Mouse (Mus musculus): ENCODE results near the gene Fnip2.
"Not testable (repeated sequence)": the region's sequence is repeated elsewhere in the genome, so short reads cannot be mapped to it uniquely, and the experiment has no call there.

Gene Fnip2

GRCm38 (mm10) chr3:79474911-79475310 is 92.7 kb downstream of the Fnip2 start:
- no peak for DNase-seq (ENCODE audit: low spot score)

- DNase-seq (ENCODE audit: low spot score), result peak; percentile 31
Observed at GRCm38 (mm10) chr3:79472362-79472761, 95.2 kb downstream of the Fnip2 start.

- DNase-seq (ENCODE audit: low spot score), result no peak
Observed at GRCm38 (mm10) chr3:79469440-79469839, 98.2 kb downstream of the Fnip2 start.

- DNase-seq (ENCODE audit: low spot score), result no peak
Observed at GRCm38 (mm10) chr3:79458651-79459275, 108.8 kb downstream of the Fnip2 start.

GRCm38 (mm10) chr3:79455761-79456160 is 111.8 kb downstream of the Fnip2 start:
- DNase-seq (ENCODE audit: low spot score), result no peak

- no peak for DNase-seq (ENCODE audit: low spot score)
Observed at GRCm38 (mm10) chr3:79452696-79453263, 114.8 kb downstream of the Fnip2 start.

- DNase-seq (ENCODE audit: low spot score), result no peak
Observed at GRCm38 (mm10) chr3:79449361-79449760, 118.2 kb downstream of the Fnip2 start.

- DNase-seq (ENCODE audit: low spot score), result no peak
Observed at GRCm38 (mm10) chr3:79448421-79448820, 119.2 kb downstream of the Fnip2 start.

GRCm38 (mm10) chr3:79446648-79447047 is 120.9 kb downstream of the Fnip2 start:
- DNase-seq (ENCODE audit: low spot score), result not testable (repeated sequence)

- DNase-seq (ENCODE audit: low spot score), result no peak
Observed at GRCm38 (mm10) chr3:79446124-79446523, 121.5 kb downstream of the Fnip2 start.

GRCm38 (mm10) chr3:79445041-79445440 is 122.6 kb downstream of the Fnip2 start:
- no peak for DNase-seq (ENCODE audit: low spot score)

- no peak for DNase-seq (ENCODE audit: low spot score)
Observed at GRCm38 (mm10) chr3:79443850-79444249, 123.7 kb downstream of the Fnip2 start.

DNA sequence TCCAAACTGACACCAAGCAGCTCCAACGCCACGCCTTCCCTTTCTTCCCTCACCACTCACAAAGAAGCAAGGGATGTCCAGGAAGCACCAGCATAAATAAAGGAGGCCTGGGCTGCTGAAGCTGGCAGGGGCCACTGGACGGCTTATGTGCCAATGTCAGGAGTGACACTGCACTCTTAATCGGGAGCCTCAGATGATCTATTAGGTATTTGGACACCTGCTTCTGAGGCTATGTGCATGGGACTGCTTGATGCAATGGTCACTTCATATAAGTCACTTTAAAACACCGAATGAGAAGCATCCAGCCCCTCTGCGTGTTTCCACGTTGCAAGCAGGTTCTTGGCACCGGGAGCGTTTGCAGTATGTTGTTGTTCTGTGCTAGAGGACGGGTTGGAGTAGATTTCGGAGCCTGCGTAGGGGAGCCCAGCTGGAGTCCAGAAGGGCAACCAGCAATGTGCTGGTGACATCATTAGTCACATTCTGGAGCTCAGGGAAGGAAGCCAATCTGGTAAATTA is 126.6 kb downstream of the Fnip2 start:
- no peak for DNase-seq (ENCODE audit: low spot score)

- no peak for DNase-seq (ENCODE audit: low spot score)
Observed at GRCm38 (mm10) chr3:79438276-79438675, 129.3 kb downstream of the Fnip2 start.

DNA sequence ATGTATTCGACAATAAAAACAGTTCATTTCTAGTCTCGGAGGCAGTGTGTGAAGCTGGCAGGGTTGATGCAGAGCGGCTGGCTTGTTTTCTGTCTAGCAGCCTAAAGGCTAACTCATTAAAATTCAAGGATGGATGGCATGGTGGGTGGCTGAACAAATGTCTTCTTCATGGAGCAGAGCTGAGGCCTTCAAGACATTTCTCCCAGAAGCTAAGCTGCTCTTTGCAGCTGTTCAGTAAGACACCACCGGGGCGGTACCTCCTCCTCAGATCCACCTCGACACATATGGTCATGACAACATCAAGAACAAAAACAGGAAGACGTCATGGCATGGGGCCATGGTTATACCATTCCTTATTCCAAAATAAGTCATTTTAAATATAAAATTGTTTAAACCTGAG is 131.4 kb downstream of the Fnip2 start:
- DNase-seq (ENCODE audit: low spot score), result no peak

DNA sequence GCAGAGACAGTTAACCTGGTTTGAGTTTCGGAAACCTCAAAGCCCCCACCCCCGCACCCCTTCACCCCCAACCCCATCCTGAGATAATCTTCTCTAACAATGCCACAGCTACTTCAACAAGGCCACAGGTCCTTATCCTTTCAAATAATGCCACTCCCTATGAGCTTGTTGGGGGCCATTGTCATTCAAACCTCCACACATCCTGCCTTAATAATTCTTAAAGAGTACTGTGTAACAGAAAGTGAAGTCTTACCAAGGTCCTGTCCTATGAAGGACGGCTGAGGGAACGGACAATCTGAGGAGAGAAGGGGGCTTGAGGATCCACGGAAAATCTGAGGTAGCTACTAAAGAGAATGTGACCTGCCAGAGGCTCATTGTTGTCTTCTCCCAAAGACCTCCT is 132.6 kb downstream of the Fnip2 start:
- DNase-seq (ENCODE audit: low spot score), result no peak

GRCm38 (mm10) chr3:79434436-79434835 is 133.2 kb downstream of the Fnip2 start:
- no peak for DNase-seq (ENCODE audit: low spot score)

DNA sequence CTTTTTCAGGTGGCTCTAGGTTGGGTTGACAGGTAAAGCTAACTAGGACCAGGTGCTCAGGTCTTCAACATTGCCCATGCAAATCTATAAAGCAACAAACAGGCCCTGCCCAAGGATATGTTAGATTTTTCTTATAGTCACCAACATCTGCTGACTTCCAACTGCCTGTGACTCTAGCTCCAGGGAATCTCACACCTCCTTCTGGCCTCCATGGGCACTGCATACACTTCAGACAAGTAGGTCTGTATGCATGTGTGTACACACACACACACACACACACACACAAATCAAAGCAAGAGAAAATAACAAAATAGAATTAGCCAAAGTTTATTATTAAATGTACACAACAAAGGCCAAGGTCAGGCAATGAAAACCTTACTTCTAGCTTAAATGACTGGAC is 134.0 kb downstream of the Fnip2 start:
- DNase-seq (ENCODE audit: low spot score), result no peak

DNA sequence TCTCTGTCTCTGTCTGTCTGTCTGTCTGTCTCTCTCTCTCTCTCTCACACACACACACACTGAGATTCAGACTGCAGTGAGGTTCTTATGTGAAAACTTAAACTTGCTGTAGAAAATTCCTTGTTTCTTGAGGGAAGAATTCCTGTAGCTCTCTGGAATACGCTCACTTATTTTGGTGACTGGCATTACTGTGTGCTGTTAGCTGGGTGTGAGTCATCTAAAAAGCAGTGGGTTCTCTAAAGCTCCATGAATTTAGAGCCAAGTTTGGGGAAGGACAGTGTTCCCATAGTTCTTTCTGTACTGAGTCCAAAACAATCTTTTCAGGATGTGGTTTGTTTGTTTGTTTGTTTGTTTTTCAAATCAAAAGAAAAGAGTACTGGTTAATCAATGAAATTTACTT is 142.2 kb downstream of the Fnip2 start:
- DNase-seq (ENCODE audit: low spot score), result no peak

DNA sequence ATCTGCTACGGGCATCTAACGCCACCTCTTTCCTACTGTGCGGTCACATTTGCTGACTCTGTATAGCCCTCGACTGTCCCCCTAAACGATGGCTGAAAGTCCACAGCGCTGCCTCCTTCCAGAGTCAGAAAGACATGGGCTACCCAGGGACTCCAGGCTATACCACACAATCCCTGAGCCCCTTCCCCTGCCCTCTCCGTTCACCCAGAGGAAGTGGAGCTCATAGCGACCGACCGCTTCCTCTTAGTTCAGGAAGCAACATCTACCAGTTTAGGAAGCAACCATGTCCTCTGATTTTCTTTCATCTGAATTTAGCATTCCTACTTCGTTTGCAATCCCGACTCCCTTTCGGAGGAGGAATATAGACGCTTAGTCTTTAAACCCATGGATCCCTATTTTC is 148.7 kb downstream of the Fnip2 start:
- DNase-seq (ENCODE audit: low spot score), result no peak

DNA sequence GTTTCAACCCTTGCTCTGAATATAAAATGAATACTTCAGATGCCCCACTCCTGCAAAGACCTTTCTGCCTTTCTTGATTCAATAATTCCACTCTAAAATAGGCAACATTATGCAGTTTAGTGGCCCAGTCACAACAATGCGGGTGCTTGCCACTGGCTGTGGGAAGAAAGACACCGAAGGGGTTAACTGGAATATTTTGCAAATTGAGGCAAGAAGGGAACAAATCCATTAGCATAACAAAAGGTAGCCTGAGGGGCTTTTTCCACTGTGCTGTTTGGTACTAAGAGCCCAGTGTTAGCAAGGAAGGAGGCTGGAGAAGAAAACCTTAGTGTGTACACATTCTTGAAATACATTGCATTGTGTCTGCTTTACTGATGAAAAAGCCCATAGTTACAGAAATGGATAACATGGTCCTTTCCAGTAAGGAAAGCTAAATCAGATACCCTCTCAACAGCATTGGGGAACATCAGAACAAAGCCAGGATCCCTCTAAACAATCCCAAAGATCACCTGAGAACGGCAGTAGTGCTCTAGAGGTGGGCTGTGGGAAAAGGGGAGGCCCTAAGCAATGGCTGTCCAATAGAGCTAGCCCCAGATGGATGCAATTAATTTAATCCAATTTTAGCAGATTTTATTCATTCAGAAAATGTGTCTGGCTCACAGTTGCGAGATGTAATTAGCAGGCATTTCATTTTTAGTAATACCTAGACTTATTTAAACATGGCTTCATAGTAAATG is 150.5 kb downstream of the Fnip2 start:
- no peak for DNase-seq (ENCODE audit: low spot score)

GRCm38 (mm10) chr3:79415929-79416328 is 151.7 kb downstream of the Fnip2 start:
- DNase-seq (ENCODE audit: low spot score), result no peak

DNA sequence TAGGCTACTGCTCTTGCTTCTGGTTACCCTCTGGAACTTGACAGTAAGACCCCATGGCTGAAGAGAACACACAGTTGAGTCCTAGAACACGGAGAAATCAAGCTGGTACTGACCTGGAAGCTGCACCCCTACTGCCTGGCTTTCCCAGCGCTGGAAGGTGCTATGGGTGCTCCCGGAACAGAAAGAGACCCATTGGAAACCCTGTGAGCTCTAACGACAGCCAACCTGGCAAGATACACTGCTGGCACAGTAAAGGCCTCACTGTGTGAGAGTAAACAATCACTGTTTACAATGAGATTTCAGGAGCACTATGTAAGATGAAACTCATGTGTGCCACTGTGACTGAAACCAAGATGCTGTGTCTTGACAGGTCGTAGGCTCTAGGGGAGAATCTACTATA is 152.5 kb downstream of the Fnip2 start:
- no peak for DNase-seq (ENCODE audit: low spot score)

Data from adipocyte (in vitro differentiated cells).